Mouse (Mus musculus) telencephalon, adult 2 months (tissue): ENCODE measurements at regions not wholly inside any gene's neighbourhood (a gene's known extent, or its start where the extent isn't known, plus 50 kb on each side); places are given as distances from the start of the nearest gene placed in this dataset.
A peak's percentile ranks its signal among the peaks of the same experiment; 100 is the strongest.
"Not testable (repeated sequence)": the region's sequence is repeated elsewhere in the genome, so short reads cannot be mapped to it uniquely, and the experiment has no call there.

Experiments
- DNase-seq: peaks from one replicate; pipeline ENCODE4 v3.0.0-alpha.2; 2011; ENCODE audit warnings: low read depth, low spot score

DNA sequence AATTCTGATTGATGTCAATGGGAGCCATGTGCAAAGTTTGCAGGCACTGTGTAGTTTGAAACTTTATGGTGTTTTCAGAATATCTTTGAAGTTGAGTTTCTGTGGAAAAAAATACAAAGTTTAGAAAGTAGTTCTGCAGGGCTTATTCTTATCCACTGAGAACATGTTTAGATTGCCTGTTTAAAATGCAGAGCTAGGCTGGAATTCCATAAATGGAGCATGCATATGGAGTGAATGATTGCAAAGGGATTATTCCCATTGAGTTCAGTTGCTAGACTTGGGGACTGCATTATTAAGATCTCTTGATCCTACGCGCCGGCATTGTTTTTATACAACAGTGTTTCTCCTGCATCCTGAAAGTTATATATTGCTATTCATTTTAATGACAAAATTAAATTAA lies 397.8 kb upstream of the Gm21833 start:
- DNase-seq: peak; percentile 46

DNA sequence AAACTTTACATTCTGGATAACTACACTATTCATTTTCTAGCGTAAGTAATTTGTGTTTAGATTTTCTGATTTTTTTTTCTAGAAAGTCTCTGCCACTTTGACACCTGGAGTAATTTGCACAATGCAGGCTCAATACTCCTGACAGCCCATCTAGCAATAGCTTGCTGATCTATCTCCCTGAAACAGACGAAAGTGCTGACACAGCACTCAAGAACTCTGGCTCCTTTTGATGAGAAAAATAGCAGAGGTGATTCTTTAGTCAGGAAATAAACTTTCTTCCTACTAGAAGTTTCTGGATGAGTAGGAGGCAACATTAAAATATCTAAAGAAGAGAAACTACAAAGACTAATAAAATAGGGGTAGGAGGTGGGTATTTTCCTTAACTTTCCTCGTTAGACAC lies 397.1 kb upstream of the Gm21833 start:
- DNase-seq: no peak

DNA sequence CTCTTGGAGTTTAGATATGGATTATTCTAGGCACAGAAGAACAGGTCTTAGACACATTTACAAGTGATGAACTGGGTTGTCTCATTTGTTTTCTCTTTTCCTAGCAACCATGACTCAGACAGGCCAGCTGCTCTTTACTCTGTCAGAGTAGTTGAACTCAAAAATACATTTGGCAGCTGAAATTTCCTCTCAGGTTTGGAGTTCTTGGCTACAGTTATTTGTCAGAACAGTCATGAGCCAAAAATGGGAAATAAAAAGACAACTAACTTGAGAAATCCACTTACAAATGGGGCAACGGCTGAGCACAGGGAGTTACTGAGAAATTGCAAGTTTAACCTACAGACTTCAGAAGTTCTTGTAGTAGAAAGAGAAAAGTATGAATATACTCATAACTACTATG lies 396.4 kb upstream of the Gm21833 start:
- peak; percentile 92 for DNase-seq

DNA sequence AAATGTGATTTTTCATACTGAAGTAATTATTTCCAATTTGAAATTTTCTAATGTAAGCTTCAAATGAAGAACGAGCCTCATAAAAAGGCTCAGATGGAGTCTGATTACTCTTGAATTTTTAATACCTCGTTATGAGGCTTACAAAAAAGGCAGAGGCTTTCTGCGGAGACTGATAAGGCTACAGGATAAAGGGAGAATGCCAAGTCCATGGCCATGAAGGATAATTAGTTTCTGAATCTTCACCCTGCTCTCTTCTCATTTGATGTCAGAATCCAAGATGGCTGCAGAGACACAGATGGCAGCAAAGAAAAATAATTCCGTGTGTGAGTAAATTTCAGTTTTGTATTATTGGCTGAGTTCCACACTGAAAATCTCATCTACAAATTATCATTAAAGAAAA lies 367.3 kb upstream of the Gm21833 start:
- no peak for DNase-seq

DNA sequence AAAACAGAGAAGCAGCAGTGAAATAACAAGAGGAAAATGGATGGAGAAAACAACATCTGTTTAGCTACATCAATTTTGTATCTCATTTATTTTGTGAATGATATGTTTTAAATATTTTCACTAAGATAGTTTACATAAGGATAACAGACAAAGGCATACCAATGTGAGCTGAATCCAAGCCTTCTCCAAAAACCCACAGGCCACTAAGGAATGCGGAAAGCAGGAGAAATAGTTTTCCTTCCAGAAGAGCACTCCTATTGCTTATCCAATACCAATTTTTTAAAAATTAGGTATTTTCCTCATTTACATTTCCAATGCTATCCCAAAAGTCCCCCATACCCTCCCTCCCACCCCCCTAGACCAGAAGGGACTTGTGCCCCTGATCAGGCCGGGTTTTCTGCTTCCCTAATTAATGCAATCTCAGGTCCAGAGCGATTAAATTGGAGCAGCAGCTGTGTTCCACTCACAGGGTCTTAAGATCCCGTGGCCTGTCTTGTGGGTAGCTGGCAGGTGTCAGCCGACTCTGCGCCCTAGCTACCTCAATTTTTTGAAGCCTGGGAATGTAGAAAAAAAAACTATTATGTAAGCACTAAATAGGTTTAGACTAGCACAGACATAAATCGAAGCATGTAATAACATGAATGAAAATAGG lies 357.3 kb upstream of the Gm21833 start:
- DNase-seq: no peak

DNA sequence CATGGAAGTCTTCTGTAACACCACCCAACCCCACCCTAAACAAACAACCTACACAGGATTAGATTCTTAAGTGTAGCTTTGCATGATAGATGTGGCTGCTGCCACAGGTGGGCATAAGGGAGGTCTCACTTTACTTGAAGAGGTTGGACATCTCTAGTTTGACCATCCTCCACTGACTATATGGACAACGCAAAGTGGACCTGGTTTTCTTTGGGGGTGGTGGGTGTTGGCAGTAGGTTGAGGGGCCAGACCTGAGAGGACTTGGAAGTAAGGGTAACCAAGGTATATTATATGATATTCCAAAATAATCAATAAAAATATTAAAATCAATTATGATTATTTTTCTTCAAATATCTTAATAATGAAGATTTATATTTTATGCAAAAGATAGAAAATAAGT lies 307.8 kb upstream of the Gm21833 start:
- no peak for DNase-seq

DNA sequence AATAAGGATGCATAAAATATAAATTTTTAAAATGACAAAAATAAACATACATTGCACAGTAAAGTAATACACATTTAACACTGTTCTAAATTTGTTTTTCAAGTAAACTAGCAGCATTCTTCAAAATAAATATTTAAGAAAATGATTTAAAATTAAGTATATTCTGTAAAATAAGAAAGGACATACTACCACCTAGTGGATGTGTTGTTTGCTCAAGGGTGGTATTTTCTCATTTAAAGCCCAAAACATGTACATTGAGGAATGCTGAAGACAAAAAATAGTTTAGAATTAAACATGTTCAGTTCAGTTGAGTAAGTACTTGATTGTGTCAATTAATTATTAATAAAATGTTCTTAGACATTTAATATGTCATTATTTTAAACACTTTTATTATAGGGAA lies 306.6 kb upstream of the Gm21833 start:
- DNase-seq: peak; percentile 16

DNA sequence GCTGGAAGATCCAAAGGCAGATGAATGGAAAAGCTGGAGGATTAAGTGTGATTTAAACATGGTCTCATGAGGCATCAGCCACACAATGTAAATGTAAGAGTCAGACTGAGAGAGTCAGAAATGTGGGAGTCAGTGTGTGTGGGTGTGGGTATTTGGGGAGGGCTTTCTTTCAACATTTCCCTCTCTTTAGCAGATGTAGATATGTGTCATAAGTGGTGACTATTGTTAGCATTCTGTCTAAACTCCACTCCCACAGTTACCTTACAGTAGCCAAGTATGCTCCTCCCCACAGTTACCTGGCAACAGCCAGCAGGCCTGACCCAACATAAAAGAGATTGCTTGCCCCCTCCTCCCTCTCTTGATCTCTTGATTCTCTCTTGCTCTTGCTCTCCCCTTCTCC lies 263.8 kb upstream of the Gm21833 start:
- DNase-seq: peak; percentile 62

DNA sequence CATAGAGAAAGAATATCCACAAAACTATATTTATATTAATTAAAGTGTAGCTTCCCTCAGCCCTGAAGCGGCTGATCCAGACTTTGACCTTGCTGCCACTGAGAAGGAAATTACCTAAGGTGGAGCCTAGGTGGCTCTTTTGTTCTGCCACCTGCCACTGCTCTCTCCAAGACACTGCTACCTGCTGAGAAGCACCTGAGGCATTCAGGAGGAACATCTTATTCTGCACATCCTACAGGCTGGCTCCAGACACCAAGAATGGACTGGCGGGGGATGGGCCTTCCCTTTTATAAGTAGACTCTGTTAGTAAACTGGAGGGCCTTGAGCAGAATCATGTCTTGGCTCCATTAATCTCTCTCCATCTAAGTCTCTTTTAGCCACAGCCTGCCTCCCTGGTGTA lies 231.7 kb upstream of the Gm21833 start:
- not testable (repeated sequence) for DNase-seq

DNA sequence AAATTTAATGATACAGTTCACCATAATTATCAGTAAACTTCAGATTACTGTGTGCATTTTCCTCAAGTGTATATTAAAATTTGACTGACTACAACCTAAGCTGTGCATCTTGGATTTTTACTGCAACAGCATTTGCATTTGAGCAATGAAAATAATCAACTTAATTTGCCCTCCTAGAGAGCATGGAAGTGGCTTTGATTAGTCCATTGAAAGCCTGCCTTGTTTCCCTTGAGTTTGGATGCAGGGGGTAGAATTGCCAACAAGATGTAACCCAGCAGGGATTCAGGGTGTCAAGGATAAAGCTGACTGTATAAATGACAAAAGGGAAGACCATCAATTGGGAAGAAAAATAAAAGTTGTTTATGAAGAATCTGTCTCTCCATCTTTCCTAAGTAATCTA lies 226.1 kb upstream of the Gm21833 start:
- DNase-seq: no peak
